Mouse (Mus musculus) erythroblast, embryonic 14.5 days (primary cell): ENCODE measurements around the gene Vegfb.

Experiments
- GATA1 ChIP-seq: IDR thresholded peaks from 2 replicates; pipeline ENCODE4 v1.6.1; 2012; ENCODE audit warnings: low read length, inconsistent platforms, mixed read lengths
- TAL1 ChIP-seq: IDR thresholded peaks from 3 replicates; pipeline ENCODE4 v1.6.1; 2012; ENCODE audit warnings: low read length, inconsistent platforms, mixed read lengths

DNA sequence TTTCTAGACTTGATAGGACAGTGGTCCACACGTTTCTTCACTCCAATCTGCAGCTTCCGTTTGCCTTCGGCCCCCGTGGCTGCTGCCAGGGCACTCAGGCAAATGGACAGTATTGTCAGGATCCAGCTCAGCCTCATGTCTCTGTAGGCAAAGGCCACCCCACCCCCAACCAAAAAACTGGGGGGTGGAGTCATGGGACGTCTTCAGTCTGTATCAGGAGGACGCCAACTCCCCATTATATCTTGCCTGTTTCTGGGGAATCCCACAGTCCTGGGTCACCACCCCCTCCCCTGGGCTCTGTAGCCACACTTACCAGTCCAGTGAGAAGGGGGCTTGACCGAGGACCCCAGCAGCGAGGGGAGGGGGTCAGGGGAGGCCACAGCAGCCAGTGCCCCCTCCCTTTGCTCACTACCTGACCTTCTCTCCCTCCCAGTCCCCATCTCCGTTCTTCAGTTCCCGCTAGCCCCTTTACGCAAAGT lies 8.4 kb downstream of the Vegfb start:
- no peak for TF ChIP-seq TAL1
- no peak for TF ChIP-seq GATA1
